Mouse (Mus musculus): ENCODE results near the gene Hexim2. TPM values are rescaled to one million over a fixed set of nuclear protein-coding genes. Genes with fewer than 3 reads are reported as not detected.

The Hexim2 gene
- polyA plus RNA-seq, 1 experiment: 4.5 TPM

DNA sequence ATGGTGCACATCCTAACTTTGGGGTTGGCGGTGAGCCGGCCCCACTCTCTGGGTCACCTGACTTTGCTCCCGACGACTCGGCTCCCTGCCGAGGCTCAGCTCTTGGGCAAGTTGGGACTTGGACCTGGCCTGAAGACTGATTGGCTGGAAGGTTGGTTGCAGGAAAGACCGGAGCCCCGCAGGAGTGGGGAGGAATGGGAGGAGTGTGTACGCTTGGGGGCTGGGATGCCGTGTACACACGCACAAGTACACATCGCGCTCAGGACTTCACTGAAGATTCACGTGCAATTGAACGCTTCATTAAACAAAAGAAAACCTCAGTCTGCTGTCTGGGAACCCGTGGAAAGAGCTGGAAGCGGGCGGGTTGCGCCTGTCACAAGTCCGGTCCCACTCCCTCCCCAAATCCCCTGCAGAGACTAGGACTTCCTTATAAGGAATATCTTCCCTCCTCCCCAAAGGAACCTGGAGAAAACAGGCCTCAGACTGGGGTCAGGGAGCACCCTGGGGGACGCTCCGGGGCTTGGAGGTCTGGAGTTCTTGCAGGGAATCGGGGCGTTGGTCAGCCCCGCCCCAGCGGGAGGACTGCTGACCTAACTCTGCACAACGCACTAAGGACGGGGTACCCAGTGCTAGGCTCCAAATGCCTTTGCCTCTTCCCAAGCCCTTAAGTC is 20.2 kb upstream of the Hexim2 start:
- peak; percentile 75 for DNase-seq (ENCODE audit: low spot score)

DNA sequence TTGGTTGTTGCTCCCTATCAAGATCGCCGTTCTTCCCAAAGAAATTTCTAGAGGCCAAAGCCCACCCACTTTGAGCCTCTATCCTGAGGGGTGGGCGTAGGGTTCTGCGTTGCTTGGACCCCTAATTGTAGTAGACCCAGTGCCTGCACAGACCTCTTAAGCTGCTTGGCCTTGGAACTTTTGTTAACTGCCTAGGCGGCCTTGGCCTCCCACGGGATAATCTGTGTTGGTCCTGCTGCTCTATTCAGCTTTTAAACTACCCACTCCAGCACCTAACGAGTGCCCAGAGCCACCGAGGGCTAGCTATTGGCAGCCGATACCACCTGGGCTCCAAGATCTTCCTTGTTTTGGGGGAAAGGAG is 19.7 kb upstream of the Hexim2 start:
- DNase-seq (ENCODE audit: low spot score): no peak

DNA sequence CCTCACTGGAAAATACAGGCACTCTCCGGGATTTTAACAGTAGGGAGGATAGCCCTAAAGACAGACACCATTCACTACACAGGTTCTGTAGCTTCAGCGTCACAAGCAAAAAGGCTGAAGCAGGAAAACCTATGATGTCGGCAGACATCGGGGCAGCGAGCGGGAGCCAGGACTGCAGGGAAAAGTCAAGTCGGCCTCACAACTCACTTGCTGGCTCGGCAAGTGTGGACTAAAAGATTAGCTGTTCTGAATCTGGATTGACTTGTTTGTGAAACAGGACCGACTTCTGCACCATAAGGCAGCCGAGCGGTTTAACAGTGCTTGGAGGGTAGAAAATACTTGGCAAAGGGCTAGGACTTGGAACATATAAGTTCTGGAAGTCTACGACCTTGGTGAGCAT is 19.2 kb upstream of the Hexim2 start:
- DNase-seq (ENCODE audit: low spot score): no peak

DNA sequence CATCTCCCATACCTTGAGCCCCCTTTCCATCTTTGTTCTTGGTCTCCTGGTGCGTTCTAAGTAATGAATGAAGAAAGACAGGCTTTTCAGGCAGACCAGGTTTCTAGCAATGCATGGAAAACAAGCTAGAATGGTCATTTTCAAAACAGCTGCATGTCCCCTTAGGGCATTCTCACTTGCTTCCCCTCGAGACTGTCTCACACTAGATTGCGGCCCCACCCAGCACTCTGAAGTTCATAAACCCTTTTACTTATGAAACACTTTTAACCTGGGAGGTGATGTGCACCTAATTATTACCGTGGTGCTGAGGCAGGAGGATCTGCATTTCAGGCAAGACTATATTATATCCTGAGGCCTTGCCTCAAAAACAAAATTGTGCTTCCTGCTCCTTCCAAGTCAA is 18.5 kb upstream of the Hexim2 start:
- no peak for DNase-seq (ENCODE audit: low spot score)

DNA sequence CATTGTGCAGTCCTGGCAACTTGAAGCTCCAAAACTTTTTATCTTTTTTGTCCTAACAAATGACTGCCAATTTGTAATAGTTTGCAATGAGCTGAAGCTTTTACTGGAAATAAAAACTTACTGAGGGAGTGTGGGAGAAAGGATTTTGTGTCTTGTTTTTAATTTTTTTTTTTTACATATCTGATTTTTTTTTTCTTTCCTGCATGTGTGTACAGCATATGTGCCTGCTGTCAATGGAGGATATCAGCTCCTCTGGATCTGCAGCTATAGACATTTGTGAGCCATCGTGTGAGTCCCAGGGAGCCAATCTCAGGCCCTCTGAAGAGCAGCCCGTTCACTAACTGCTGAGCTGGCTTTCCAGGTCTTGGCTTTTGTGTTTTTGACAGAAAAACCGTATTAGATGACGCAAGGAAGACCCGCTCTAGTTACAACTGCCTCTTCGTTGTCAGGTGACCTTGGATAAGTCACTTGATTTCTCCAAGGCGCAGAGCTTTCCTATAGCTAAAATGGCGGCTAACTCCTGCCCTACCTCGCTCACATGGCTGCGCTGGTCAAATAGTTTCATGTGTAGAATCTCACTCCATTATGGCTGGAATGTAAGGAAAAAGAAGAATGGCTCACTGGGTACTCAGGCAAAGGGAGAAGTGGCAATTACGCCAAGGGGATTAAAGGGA is 17.8 kb upstream of the Hexim2 start:
- DNase-seq (ENCODE audit: low spot score): no peak

DNA sequence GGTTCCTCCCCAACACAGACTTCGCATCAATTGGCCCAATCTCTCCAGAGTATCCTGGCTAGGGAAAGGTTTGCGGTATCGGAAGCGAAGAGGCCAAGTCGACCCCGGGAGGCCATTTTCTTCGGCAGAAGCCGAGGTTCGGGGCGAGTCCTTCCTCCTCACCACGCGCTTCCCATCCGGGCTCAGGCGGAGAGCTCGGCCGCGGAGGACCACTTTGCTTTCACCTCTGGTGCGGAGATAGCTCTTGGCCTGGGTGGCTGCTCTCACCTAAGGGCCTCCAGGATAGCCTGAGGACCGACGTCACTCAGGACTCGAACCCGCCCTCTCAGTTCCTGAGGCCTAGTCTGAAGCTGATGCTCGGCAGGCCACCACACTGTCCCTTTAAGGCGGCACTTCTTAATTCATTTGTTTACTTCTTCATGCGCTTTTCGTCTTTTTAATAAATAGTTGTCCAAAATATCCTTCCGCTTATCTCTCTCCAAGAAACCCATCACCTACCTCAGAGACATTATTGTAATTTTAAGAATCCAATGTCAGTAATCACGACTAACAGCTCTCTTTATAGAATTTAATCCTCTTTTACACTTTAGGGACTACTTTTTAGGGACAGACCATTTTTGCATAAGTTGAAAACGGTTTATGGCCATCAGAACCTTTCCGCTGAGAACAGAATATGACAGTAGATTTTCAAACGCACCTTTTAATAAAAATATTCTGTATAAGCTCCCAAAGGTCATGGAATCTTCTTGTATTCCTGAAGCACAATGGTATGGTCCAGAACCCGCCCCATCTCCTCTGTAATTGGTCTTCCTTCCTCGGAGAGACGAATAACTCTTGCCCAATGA is 16.8 kb upstream of the Hexim2 start:
- DNase-seq (ENCODE audit: low spot score): peak; percentile 75

DNA sequence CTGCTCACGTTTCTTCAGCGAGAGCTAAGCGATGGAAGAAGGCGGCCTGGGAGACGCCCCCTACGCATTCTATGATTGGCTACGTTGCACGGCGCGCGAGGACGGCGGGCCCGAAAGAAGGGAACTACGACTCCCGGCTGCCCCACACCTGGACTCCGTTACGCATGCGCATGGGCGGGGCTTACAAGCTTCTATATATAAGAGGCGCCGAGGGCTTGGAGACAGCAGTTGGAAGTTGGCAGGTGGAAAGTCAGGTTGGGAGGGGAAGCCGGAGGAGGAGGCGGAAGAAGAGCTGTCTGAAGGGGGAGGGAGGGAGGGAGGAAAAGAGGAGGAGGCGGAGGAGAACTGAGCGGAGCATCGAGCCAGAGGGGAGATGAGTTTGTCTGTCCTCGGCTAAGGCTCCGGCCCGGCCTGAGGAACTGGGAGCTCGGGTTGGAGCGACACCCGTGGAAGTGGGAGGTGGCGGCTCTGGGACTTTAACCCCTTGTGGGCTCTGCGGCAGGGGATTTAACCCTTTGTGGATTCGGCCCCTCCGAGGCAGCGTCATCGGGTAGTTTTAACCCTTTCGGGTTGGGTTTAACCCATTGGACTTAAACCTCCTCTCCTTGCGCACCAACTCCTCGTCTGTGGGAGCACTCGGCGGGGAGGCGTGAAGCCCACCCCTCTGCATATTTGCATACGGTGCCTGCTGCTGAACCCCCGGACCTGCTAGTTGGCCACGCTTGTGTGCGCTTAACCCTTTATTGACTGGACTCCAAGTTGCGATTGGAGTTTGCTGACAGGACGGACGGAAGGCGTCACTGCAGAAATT is 16.0 kb upstream of the Hexim2 start, which contains the start of gene Hexim1:
TSS of gene Hexim1 (plus strand) at position 224 of the 811 bp plus-strand sequence.
- DNase-seq (ENCODE audit: low spot score): peak; percentile 99

DNA sequence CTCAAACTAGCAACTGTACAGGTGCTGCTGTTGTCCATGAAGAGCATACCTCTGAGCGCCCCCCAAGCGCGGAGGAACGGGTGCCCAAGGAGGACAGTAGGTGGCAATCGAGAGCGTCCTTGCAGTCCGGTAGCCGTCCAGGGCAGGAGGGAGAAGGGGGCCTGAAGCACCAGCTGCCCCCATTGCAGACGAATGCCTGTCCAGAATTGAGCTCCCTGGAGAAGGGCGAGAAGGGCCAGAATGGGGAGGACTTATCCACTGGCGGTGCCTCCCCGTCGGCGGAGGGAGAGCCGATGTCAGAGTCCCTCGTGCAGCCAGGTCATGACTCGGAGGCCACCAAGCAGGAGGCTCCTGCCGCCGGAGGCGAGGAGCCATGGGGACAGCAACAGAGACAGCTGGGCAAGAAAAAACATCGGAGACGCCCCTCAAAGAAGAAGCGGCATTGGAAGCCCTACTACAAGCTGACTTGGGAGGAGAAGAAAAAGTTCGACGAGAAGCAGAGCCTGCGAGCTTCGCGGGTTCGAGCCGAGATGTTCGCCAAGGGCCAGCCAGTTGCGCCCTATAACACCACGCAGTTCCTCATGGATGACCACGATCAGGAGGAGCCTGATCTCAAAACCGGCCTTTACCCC is 15.2 kb upstream of the Hexim2 start:
- peak; percentile 68 for DNase-seq (ENCODE audit: low spot score)

DNA sequence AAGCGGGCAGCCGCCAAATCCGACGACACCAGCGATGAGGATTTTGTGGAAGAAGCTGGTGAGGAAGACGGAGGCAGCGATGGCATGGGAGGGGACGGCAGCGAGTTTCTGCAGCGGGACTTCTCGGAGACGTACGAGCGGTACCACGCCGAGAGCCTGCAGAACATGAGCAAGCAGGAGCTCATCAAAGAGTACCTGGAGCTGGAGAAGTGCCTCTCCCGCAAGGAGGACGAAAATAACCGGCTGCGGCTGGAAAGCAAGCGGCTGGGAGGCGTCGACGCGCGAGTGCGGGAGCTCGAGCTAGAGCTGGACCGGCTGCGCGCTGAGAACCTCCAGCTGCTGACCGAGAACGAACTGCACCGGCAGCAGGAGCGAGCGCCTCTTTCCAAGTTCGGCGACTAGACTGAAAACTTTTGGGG is 14.6 kb upstream of the Hexim2 start:
- DNase-seq (ENCODE audit: low spot score): peak; percentile 58

DNA sequence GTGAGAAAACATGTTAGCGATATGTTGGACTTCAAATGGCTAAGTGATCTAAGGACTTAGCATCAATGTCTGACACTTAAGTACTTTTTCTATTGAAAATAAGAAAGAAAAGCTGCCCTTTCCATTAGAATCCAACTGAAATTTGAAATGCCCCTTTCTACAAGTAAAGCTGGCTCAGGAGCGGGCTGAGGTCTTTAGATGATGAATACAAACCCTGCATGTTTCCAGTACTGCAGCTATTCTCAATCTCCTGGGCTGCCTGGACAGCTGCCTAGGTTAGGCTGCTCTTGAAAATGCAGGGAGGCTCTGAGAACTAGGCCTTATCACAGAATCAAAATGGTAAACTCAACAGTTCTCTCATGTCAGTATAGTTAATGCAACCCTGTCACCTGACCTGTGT is 13.4 kb upstream of the Hexim2 start:
- no peak for DNase-seq (ENCODE audit: low spot score)

DNA sequence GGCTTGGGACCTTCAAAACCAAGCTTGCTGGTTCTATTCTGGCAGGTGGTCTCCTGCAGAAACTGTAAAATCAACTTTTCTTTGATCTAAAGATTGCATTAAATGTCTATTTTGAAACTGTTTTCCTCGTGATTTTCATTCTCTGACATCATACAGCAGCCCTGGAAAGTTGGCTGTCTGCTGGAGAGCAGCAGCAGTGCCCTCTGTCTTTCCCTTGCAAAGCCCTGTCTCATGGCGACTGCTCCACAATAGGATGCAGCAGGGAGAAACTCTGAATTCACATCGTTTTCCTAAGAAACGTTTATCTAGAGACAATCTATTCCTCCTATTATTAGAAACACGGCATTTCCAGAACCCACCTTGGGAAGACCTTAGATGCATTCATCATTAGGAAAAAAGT is 12.6 kb upstream of the Hexim2 start:
- no peak for DNase-seq (ENCODE audit: low spot score)

DNA sequence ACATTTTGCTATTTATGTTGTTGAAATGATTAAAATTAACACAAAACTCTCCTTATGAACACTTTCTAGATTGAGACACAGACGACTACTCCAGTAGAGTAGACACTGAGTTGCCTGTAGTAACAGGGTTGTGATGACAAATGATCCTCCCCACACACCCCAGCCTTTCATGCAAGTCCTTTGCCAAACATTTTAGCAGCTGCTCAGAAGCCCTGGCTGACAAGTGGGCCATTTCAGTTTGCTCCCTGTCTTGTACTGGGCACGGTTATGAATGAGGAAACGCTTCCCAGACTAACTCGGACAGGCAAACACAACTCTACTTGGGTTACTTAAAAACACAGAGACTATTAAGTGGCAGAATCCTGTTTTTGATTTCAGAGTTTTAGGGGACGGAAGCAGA is 11.9 kb upstream of the Hexim2 start:
- no peak for DNase-seq (ENCODE audit: low spot score)

DNA sequence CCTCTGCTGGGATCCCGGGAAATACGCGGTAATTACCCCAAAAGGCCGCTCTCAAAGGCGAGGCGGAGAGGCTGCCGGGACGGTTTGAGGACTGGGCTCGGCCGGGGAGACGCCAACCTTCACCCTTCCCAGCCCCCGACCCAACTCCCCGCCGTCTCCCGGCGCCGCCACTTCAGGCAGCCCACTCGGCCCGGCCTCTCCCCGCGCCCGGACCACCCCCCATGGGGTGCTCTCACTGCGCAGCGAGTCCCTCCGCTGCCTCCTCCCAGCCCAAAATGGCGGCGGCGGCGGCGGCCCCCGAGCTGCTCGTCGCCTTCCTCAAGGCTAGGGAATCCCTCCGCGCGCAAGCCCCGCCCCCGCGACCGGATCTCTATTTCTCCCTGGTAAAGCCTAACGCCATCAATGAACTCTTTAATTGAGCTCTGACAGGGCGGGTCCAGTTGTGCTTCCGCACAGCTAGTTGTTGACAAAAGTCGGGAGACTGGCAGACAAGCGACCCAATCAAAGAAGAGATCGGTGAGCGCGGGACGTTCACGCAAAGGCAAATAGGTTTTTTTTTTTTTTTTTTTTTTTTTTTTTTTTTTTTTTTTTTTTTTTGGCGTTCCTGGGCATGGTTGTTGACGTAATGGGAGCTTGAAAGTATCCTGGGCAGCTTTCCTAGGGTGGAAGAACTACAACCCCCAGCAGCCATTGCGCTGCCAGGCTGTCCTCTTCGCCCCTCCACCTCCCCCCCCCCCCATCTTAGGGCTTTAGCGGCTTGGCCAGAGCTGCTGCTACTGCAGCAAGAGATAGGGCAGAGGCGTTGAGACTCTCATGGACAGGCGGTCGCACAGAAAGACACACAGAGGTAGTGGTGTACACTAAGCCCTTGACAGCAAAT is 587 bp downstream of the Hexim2 start:
- DNase-seq (ENCODE audit: low spot score): peak; percentile 99

DNA sequence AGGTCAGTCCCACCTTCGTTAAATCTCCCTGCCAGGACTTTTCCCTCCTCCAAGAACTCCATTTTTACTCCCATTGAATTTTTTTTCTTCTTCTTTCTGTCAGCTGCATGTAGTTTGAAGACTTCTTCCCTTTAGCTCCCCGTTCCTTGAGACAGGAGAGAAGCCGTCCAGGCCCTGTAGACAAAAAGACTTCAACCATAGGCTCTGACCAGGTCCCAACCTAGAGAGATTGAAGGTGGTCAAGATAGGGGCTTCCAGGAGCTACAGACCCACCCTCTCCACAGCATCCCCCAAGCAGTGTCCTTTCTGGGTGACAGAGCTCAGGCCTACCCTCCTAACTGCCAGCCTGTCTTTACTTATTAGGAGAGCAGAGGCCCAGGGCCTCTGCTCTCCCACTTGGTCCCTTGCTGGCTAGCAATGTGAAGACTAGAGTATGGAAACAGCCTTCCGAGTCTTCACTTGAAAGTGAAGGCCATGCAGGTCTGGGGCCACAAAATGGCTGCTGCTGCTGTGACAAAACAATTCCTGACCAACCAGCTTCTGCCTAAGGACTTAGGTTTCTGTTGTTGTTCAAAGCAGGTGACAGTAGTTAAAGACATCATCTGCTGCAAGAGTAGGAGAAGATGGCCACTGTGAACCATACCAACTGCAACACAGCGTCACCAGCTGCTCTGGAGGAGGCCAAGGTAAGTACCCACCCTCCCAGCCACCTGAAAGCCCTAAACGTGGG is 1.4 kb downstream of the Hexim2 start:
- no peak for DNase-seq (ENCODE audit: low spot score)

DNA sequence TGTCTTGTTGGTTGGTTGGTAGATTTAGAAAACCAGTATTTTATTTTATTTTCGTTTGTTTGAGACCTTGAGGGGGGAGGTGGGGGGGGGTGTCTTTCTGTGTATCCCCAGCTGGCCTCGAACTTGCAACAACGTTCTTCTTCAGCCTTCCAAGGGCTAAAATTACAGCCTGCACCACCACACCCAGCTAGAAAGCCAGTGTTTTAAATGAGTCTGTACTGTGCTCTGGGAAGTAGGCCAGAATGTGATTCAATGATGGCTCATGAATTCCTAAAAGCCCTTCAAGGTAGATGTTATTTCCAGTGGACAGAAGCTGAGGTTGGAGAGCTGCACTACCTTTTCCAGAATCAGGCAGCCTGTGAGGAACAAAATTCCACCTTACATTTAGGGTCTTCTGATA is 2.0 kb downstream of the Hexim2 start:
- no peak for DNase-seq (ENCODE audit: low spot score)

DNA sequence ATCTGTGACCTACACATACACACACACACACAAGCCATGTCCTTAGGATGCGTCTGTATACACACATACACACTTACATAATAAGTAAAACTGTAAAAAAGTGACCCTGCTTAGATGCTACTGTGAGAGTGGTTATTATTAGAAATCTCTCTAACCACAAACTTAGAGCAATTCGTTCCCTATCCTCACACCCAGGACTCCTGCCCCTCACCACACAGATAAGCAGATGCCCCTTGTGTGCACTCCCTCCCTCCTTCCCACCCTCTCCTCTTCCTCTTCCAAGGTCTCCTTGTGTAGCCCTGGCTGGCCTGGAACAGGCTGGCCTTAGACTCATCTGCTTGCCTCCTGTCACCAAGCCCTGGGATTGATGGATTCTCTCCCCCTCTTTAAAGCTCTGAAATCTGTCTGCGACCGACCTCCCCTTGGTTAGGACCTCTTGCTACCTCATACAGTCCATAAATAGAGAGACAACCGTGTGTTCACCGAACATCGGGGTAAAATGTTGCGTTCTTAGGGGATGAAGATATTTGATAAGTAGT is 3.9 kb downstream of the Hexim2 start:
- no peak for DNase-seq (ENCODE audit: low spot score)

DNA sequence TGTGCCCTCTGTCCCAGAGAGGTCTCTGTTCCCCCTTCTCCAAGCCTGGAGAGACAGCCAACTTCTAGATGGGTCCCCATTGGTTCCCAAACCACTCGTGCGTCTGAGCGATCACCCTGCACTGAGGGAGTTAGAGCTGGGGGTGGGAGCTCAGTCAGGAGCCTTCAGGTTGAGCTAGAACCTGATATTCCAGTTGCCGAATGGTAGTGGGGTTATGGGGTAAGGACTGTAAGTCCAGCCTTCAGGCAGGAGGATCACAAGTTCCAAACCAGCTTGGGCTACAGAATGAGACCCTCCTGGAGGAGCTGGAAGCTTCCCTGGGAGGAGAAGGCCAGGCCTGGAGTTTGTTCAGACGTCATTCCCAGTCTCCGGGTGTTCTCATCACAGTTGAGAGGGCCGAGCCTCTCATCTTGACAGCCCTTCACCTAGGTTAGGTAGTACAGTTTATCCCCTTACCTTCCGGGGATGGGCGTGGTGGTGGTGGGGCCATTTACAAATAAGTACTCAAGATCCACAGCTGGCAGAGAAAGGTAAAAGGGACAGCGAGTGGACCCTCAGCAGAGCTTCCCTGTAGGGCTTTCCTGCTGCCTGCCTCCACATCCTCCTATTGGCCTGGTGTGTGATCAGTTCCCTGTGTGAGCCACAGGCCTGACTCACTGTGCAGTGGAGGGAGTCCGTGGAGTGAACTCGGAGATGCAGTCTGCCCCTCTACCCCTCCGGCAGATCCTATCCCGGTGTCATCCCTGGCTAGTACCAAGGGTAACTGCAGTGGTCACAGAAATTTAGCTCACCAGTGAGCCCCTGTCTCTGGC is 7.9 kb downstream of the Hexim2 start:
- DNase-seq (ENCODE audit: low spot score): no peak

DNA sequence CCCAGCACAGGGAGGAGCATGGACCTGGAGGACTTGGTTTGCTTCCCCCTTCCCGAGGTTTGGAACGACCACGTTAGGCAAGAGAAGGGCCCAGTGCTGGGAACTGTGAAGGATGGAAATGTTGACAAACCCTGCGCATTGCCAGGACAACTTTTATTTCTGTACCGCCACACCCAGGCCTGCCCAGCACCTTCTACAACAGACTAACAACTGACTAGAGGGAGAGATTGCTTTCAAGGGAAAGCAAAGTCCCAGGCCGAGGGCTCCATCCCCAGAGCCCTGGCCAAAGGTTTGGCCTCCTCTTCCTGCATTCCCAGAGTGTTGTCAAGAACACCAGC is 8.5 kb downstream of the Hexim2 start:
- no peak for DNase-seq (ENCODE audit: low spot score)

All from urinary bladder, adult 2 months (tissue).